Mouse (Mus musculus) limb, embryonic 11.5 days (tissue): Measurements from ENCODE around the gene Ankle1. TPM values are rescaled to one million over a fixed set of nuclear protein-coding genes. Genes with fewer than 3 reads are reported as not detected.
A peak's percentile ranks its signal among the peaks of the same experiment; 100 is the strongest.

Source experiments
- ATAC-seq: fragments of 200-750 bp; cut with Nextera tagmentation; 2 replicates; pipeline ENCODE4 v1.8.0; 2017; ENCODE audit warnings: low read depth; ENCODE audit not compliant: insufficient number of reproducible peaks, low FRiP score, low TSS enrichment
- DNase-seq: peaks from one replicate; pipeline ENCODE4 v3.0.0-alpha.2; 2015; ENCODE audit warnings: low spot score
- H3K27ac ChIP-seq: fragments of 300-500 bp; sonication (generic); replicated peaks from 2 replicates; pipeline ENCODE4 v1.5.1; 2014; ENCODE audit warnings: low read depth, mild to moderate bottlenecking, low read length
- H3K27me3 ChIP-seq: fragments of 300-500 bp; sonication (generic); 2 replicates; pipeline ENCODE4 v1.6.1; 2014; ENCODE audit warnings: mild to moderate bottlenecking, low read length, mixed read lengths; ENCODE audit not compliant: control insufficient read depth, insufficient read depth
- H3K36me3 ChIP-seq: fragments of 300-500 bp; sonication (generic); 2 replicates; pipeline ENCODE4 v1.6.1; 2014; ENCODE audit warnings: mild to moderate bottlenecking, low read length, moderate library complexity, mixed read lengths; ENCODE audit not compliant: control insufficient read depth, insufficient read depth
- H3K4me1 ChIP-seq: fragments of 300-500 bp; sonication (generic); 2 replicates; pipeline ENCODE4 v1.6.1; 2014; ENCODE audit warnings: low read length, mixed read lengths; ENCODE audit not compliant: control insufficient read depth, insufficient read depth
- H3K4me2 ChIP-seq: fragments of 300-500 bp; sonication (generic); 2 replicates; pipeline ENCODE4 v1.6.1; 2014; ENCODE audit warnings: low read depth, mild to moderate bottlenecking, moderate library complexity; ENCODE audit not compliant: severe bottlenecking
- H3K4me3 ChIP-seq: fragments of 300-500 bp; sonication (generic); 2 replicates; pipeline ENCODE4 v1.5.1; 2014; ENCODE audit warnings: low read depth, low read length
- H3K9ac ChIP-seq: fragments of 300-500 bp; sonication (generic); 2 replicates; pipeline ENCODE4 v1.6.1; 2014; ENCODE audit warnings: mild to moderate bottlenecking, low read length
- H3K9me3 ChIP-seq: fragments of 300-500 bp; sonication (generic); 2 replicates; pipeline ENCODE4 v1.6.1; 2016; ENCODE audit warnings: low read length; ENCODE audit not compliant: control insufficient read depth
- WGBS: fragments of 180-500 bp; shearing (Covaris S2); extraction: QIAGEN DNeasy Blood & Tissue Kit; methylation state at CpG from one replicate; pipeline ENCODE4 v1.1.7; 2014; 5-methylcytosine and 5-hydroxymethylcytosine counted together
- polyA plus RNA-seq: library from polyadenylated mRNA; unstranded; fragments of >200 nt; fragmentation: Nextera tagmentation; extraction: Ambion mirVana; gene quantifications from 2 replicates; pipeline ENCODE4 v1.2.1, GENCODE M21; 2014

Ankle1 gene
- polyA plus RNA-seq, 1 experiment from 2014 or later = 21.5 TPM

- H3K27ac ChIP-seq = no peak overlapping the region
- H3K9ac ChIP-seq = no peak overlapping the region
- ATAC-seq (no peak), DNase-seq (no peak)
- no peaks in the 10 kb centered on the region; the same call in 1 of the 2 replicates for H3K9me3 ChIP-seq
- 87% methylated on average over 12 of the region's 12 CpGs for WGBS
- peak overlapping the region; percentile 71 for H3K4me2 ChIP-seq
- peaks cover 4% of the 10 kb centered on the region; the same call in 1 of the 2 replicates for H3K36me3 ChIP-seq
- H3K4me1 ChIP-seq = 0 out of 2 replicates have a peak, but pooled peaks cover 4% of the 10 kb centered on the region
- H3K4me3 ChIP-seq = peak overlapping the region; percentile 79
- no peaks in the 10 kb centered on the region for H3K27me3 ChIP-seq
Observed at GRCm38 (mm10) chr8:71397701-71398100, 8.1 kb upstream of the Ankle1 start.

- H3K9me3 ChIP-seq = no peaks in the 10 kb centered on the region
- ATAC-seq (no peak), DNase-seq (no peak)
- no peak overlapping the region for H3K4me2 ChIP-seq
- H3K36me3 ChIP-seq = peaks cover 4% of the 10 kb centered on the region; the same call in 1 of the 2 replicates
- no peak overlapping the region for H3K4me3 ChIP-seq
- 0 out of 2 replicates have a peak, but pooled peaks cover 4% of the 10 kb centered on the region for H3K4me1 ChIP-seq
- H3K27me3 ChIP-seq = no peaks in the 10 kb centered on the region
- WGBS = 92% methylated on average over 2 of the region's 2 CpGs
- no peak overlapping the region for H3K27ac ChIP-seq
- H3K9ac ChIP-seq = no peak overlapping the region
Observed at GRCm38 (mm10) chr8:71400826-71401225, 5.0 kb upstream of the Ankle1 start.

- ATAC-seq = no peak
- H3K27me3 ChIP-seq = no peaks in the 10 kb centered on the region
- H3K27ac ChIP-seq = no peak overlapping the region
- no peak overlapping the region for H3K4me3 ChIP-seq
- H3K4me2 ChIP-seq = no peak overlapping the region
- DNase-seq = no peak
- H3K4me1 ChIP-seq = peaks cover 6% of the 10 kb centered on the region; the same call in 1 of the 2 replicates
- H3K9ac ChIP-seq = no peak overlapping the region
- H3K9me3 ChIP-seq = no peaks in the 10 kb centered on the region
- peaks cover 4% of the 10 kb centered on the region; the same call in 1 of the 2 replicates for H3K36me3 ChIP-seq
Observed at GRCm38 (mm10) chr8:71401454-71401853, 4.4 kb upstream of the Ankle1 start.

GRCm38 (mm10) chr8:71402446-71402964 lies 3.3 kb upstream of the Ankle1 start:
- H3K9me3 ChIP-seq = no peaks in the 10 kb centered on the region
- peaks cover 4% of the 10 kb centered on the region; the same call in 1 of the 2 replicates for H3K36me3 ChIP-seq
- H3K4me3 ChIP-seq = no peak overlapping the region
- 89% methylated on average over 9 of the region's 9 CpGs for WGBS
- H3K4me2 ChIP-seq = no peak overlapping the region
- ATAC-seq = no peak
- no peak overlapping the region for H3K9ac ChIP-seq
- DNase-seq = no peak
- H3K27ac ChIP-seq = no peak overlapping the region
- H3K4me1 ChIP-seq = peaks cover 6% of the 10 kb centered on the region; the same call in 1 of the 2 replicates
- H3K27me3 ChIP-seq = no peaks in the 10 kb centered on the region

- Histone ChIP-seq H3K4me1 (peaks cover 4% of the 10 kb centered on the region; the same call in 1 of the 2 replicates), H3K36me3 (peaks cover 6% of the 10 kb centered on the region; the same call in 1 of the 2 replicates), H3K9ac (no peak overlapping the region), H3K4me3 (no peak overlapping the region), H3K27me3 (no peaks in the 10 kb centered on the region), H3K27ac (no peak overlapping the region), H3K9me3 (no peaks in the 10 kb centered on the region), H3K4me2 (no peak overlapping the region)
- DNase-seq (no peak), ATAC-seq (no peak)
- WGBS = 84% methylated on average over 6 of the region's 6 CpGs
Observed at GRCm38 (mm10) chr8:71403107-71403885, 2.5 kb upstream of the Ankle1 start.

GRCm38 (mm10) chr8:71404011-71404410 lies 1.8 kb upstream of the Ankle1 start:
- ATAC-seq = no peak
- Histone ChIP-seq H3K9me3 (no peaks in the 10 kb centered on the region), H3K4me1 (peaks cover 4% of the 10 kb centered on the region; the same call in 1 of the 2 replicates), H3K27me3 (no peaks in the 10 kb centered on the region), H3K4me3 (no peak overlapping the region), H3K36me3 (peaks cover 7% of the 10 kb centered on the region; the same call in 1 of the 2 replicates), H3K27ac (no peak overlapping the region), H3K9ac (no peak overlapping the region), H3K4me2 (no peak overlapping the region)
- 93% methylated on average over 8 of the region's 8 CpGs for WGBS
- no peak for DNase-seq

GRCm38 (mm10) chr8:71404951-71405351 lies 859 bp upstream of the Ankle1 start:
- Histone ChIP-seq H3K36me3 (peaks cover 10% of the 10 kb centered on the region; the same call in 1 of the 2 replicates), H3K4me3 (0 out of 2 replicates have a peak overlapping the region, but pooled peaks have one; percentile 81), H3K4me2 (peak overlapping the region; percentile 93; the same call in 1 of the 2 replicates), H3K27ac (no peak overlapping the region), H3K4me1 (peaks cover 4% of the 10 kb centered on the region; the same call in 1 of the 2 replicates), H3K27me3 (no peaks in the 10 kb centered on the region), H3K9ac (no peak overlapping the region), H3K9me3 (no peaks in the 10 kb centered on the region)
- no peak for DNase-seq
- 87% methylated on average over 9 of the region's 9 CpGs for WGBS
- ATAC-seq = no peak

- Histone ChIP-seq H3K27me3 (no peaks in the 10 kb centered on the region), H3K9me3 (no peaks in the 10 kb centered on the region), H3K4me2 (peak overlapping the region; percentile 93), H3K27ac (peak overlapping the region; percentile 44), H3K9ac (peak overlapping the region; percentile 69), H3K4me1 (peaks cover 4% of the 10 kb centered on the region; the same call in 1 of the 2 replicates), H3K36me3 (peaks cover 10% of the 10 kb centered on the region; the same call in 1 of the 2 replicates), H3K4me3 (peak overlapping the region; percentile 81)
- WGBS = under 1% methylated on average over 55 of the region's 55 CpGs
- ATAC-seq = peak; percentile 70
- peak; percentile 89 for DNase-seq
Observed at GRCm38 (mm10) chr8:71406099-71407015, 547 bp downstream of the Ankle1 start.
